Mouse (Mus musculus) frontal cortex, postnatal 36 days (tissue): Measurements from ENCODE around the gene Crtc1.

Source experiments
- DNase-seq, 2 experiments: peaks; one replicate each; pipeline ENCODE4 v3.0.0; 2022; ENCODE audit warnings: low spot score in 2 of 2

Gene Crtc1

GRCm38 (mm10) chr8:70351035-70351999, 88.1 kb downstream of the Crtc1 start:
- DNase-seq = no peak

GRCm38 (mm10) chr8:70347860-70348420, 91.4 kb downstream of the Crtc1 start:
- DNase-seq = no peak

GRCm38 (mm10) chr8:70347443-70347842, 91.9 kb downstream of the Crtc1 start:
- DNase-seq = no peak

DNA sequence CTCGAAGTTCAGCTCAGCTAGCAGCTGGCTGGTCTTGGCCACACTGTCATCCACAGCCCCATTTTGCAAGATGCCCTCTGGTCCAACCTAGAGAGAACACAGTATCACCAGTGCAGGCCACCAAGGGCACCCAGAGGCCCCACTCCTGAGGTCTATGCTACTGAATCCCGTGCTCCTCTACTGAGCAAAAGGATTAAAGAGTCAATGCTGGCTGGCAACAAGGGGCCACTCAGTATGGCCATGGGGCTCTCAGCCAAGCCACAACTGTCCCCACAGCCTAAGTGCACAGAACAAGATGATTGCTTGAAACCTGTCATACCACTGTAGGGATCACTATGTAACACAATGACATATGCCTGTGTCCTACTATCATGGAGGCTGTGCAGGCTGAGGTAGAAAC, 95.1 kb downstream of the Crtc1 start:
- no peak for DNase-seq

DNA sequence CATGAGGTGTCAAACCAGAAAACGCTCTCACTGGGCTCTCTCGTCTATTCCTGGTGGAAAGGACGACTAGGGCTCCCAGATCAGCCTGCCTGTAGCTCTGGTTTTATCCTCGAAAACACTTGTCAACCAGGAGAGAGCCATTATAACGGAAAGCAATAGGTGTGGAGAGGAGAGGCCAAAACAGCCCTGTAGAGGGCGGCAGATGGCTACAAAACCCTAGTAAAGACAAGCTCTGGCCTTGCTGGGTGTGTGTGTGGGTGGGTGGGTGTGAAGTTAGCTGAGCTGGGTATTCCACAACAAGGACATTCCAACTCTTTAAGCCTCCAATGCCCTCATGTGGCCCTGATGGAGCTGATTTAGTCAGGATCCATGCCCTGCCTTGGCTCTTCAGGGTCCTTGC, 95.7 kb downstream of the Crtc1 start:
- DNase-seq = peak in 1 of 2 experiments; percentile 68

DNA sequence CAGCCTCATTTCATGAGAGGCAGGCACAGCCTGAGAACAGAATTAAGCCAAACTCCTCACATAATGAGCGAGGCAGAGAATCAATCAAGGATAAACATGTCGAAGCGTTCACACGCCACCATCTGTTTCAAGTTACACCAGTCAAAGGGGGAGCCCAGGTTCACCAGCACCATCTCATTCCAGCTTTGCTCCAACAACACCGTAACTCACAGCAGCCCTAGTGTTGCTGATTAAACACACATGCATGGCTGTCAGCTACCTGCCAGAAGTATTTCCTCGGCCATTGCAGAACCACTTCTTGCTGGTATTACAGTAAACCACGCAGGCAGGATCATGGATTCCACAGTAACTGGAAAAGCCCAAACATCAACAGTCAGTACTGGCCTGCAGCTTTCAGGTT, 96.3 kb downstream of the Crtc1 start:
- no peak for DNase-seq

- DNase-seq = no peak
Measured at GRCm38 (mm10) chr8:70342007-70342406, 97.4 kb downstream of the Crtc1 start.

GRCm38 (mm10) chr8:70340659-70341058, 98.7 kb downstream of the Crtc1 start:
- DNase-seq = no peak

DNA sequence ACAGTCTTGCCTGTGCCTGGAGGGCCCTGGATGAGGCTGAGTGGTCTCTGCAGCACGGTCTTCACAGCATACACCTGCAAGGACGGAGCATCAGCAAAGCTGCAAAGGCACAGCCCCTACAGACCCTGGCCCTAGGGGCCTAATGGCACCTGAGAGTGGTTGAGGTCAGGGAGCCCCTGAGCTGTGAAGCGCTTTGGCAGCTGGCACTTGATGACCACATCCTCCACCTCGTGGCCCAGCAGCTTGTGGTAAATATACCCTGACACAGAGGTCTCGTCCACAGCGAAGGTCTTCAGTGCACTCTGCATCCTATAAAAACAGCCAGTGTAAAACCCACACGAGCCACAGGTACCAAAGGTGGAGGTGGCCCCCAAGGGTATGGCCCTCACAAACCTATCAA, 100.4 kb downstream of the Crtc1 start:
- DNase-seq = no peak

- no peak for DNase-seq
Measured at GRCm38 (mm10) chr8:70332878-70333202, 106.5 kb downstream of the Crtc1 start.
